Comparison of ENCODE assay signal across 24 mouse cellular contexts in genomic region chr5:34641991-34642390, GRCm38 (mm10).
"Had no signal": no experiment of that assay in that cellular context is flagged by ENCODE, and none has a peak within 500 bp of the region (broad histone marks: within the 10 kb centered on the region; RNA-seq: fewer than 3 reads in every experiment).

No protein-coding gene starts in this region.

- ATAC-seq: inflammation-experienced regulatory T-cells, adult 6 months; intestine, postnatal 0 days had no signal

- H3K27me3 ChIP-seq: heart, embryonic 12.5 days; hindbrain, embryonic 12.5 days; hindbrain, embryonic 15.5 days; intestine, embryonic 15.5 days; limb, embryonic 12.5 days; liver, embryonic 13.5 days; liver, embryonic 15.5 days had no signal

- H3K9me3 ChIP-seq: heart, embryonic 10.5 days; heart, embryonic 12.5 days; hindbrain, embryonic 10.5 days; hindbrain, embryonic 12.5 days; hindbrain, embryonic 15.5 days; intestine, embryonic 15.5 days; limb, embryonic 10.5 days; limb, embryonic 12.5 days; liver, embryonic 13.5 days; liver, embryonic 15.5 days had no signal

- H3K4me3 ChIP-seq: gastrocnemius, adult 2 months; heart, embryonic 10.5 days; heart, embryonic 12.5 days; hindbrain, embryonic 10.5 days; hindbrain, embryonic 12.5 days; hindbrain, embryonic 15.5 days; intestine, embryonic 15.5 days; layer of hippocampus, adult 2 months; left cerebral cortex, adult 2 months; limb, embryonic 10.5 days; limb, embryonic 12.5 days; liver, embryonic 13.5 days; liver, embryonic 15.5 days had no signal

- H3K27ac ChIP-seq: gastrocnemius, adult 2 months; heart, embryonic 10.5 days; hindbrain, embryonic 10.5 days; hindbrain, embryonic 12.5 days; hindbrain, embryonic 15.5 days; intestine, embryonic 15.5 days; kidney, postnatal 0 days; layer of hippocampus, adult 2 months; left cerebral cortex, adult 2 months; limb, embryonic 10.5 days; limb, embryonic 12.5 days; liver, embryonic 13.5 days; liver, embryonic 15.5 days had no signal

- DNase-seq: gastrocnemius, adult 2 months; gastrocnemius, postnatal 10 days; gastrocnemius, postnatal 25 days; heart, adult 18-20 months; heart, postnatal 10 days; heart, postnatal 4 days; liver; liver, embryonic 13.5 days; liver, postnatal 0 days had no signal

- H3K4me2 ChIP-seq: heart, embryonic 12.5 days; hindbrain, embryonic 12.5 days; hindbrain, embryonic 15.5 days; intestine, embryonic 15.5 days; limb, embryonic 12.5 days; liver, embryonic 11.5 days; liver, embryonic 13.5 days; liver, embryonic 15.5 days had no signal

- H3K9ac ChIP-seq: heart, embryonic 12.5 days; hindbrain, embryonic 12.5 days; hindbrain, embryonic 15.5 days; intestine, embryonic 15.5 days; limb, embryonic 12.5 days; liver, embryonic 13.5 days; liver, embryonic 15.5 days; liver, postnatal 0 days had no signal
